Mouse (Mus musculus) neural tube, embryonic 13.5 days (tissue): Measurements from ENCODE around the gene Lin54. TPM values are rescaled to one million over a fixed set of nuclear protein-coding genes. Genes with fewer than 3 reads are reported as not detected.

Source experiments
- ATAC-seq: fragments of 200-750 bp; cut with Nextera tagmentation; 2 replicates; pipeline ENCODE4 v1.8.0; 2017; ENCODE audit warnings: low read depth, mild to moderate bottlenecking, moderate TSS enrichment, moderate library complexity
- H3K27ac ChIP-seq: fragments of 300-500 bp; sonication (generic); replicated peaks from 2 replicates; pipeline ENCODE4 v1.5.1; 2015; ENCODE audit warnings: moderate library complexity, mild to moderate bottlenecking, inconsistent platforms
- H3K27me3 ChIP-seq: fragments of 300-500 bp; sonication (generic); 2 replicates; pipeline ENCODE4 v1.6.1; 2015; ENCODE audit warnings: mild to moderate bottlenecking, inconsistent platforms
- H3K36me3 ChIP-seq: fragments of 300-500 bp; sonication (generic); 2 replicates; pipeline ENCODE4 v1.6.1; 2015; ENCODE audit warnings: mild to moderate bottlenecking, inconsistent platforms
- H3K4me1 ChIP-seq: fragments of 300-500 bp; sonication (generic); replicated peaks from 2 replicates; pipeline ENCODE4 v1.6.1; 2015; ENCODE audit warnings: inconsistent platforms
- H3K4me2 ChIP-seq: fragments of 300-500 bp; sonication (generic); 2 replicates; pipeline ENCODE4 v1.6.1; 2015; ENCODE audit warnings: inconsistent platforms, mild to moderate bottlenecking, moderate library complexity
- H3K4me3 ChIP-seq: fragments of 300-500 bp; sonication (generic); 2 replicates; pipeline ENCODE4 v1.5.1; 2015; ENCODE audit warnings: mild to moderate bottlenecking, inconsistent platforms
- H3K9ac ChIP-seq: fragments of 300-500 bp; sonication (generic); 2 replicates; pipeline ENCODE4 v1.6.1; 2015; ENCODE audit warnings: moderate library complexity, mild to moderate bottlenecking, inconsistent platforms
- H3K9me3 ChIP-seq: fragments of 300-500 bp; sonication (generic); 2 replicates; pipeline ENCODE4 v1.6.1; 2016; ENCODE audit warnings: inconsistent platforms
- WGBS: fragments of 180-500 bp; shearing (Covaris S2); methylation state at CpG from one replicate; pipeline ENCODE4 v1.1.7; 2015; 5-methylcytosine and 5-hydroxymethylcytosine counted together
- polyA plus RNA-seq: library from polyadenylated mRNA; unstranded; fragments of >200 nt; fragmentation: Nextera tagmentation; extraction: Ambion mirVana; gene quantifications from 2 replicates; pipeline ENCODE4 v1.2.1, GENCODE M21; 2015

Gene Lin54
- 6.7 and 8.4 TPM in 2 replicates for polyA plus RNA-seq

DNA sequence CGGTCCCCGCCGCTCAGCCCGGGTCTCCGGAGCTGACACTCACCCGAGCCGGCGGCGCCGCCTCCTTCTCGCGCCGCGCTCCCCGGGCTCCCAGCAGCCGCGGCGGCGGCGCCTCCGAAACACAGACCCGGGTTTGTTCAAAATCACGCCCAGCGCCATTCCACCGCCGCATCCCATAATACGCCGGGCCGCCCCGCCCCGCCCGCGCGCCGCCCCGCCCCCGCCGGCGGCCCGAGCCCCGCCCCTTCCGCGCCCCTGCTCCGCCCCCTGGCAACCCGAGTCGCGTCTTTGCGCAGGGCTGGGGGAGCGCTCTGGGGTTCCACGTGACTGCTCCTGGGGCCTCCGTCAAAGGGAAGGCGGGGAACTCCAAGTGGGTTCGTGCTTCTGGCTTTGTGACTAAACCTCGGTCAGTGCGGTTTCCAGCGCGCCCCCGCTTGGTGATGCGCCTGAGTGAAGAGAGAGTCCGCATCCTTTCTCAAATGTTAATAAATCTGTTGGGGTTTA is at the start of gene Lin54:
Gene Lin54, minus strand, starts transcription at position 182 of the 504 bp plus-strand sequence.
- H3K4me2 ChIP-seq, result peak within 1 kb of the TSS; percentile 99
- H3K4me1 ChIP-seq, result peaks cover 23% of the 10 kb centered on the region
- H3K9ac ChIP-seq, result peak within 1 kb of the TSS; percentile 74
- peak within 1 kb of the TSS; percentile 76 for H3K27ac ChIP-seq
- under 1% methylated on average over 54 of the region's 60 CpGs for WGBS
- H3K36me3 ChIP-seq, result no peaks in the 10 kb centered on the region
- H3K27me3 ChIP-seq, result no peaks in the 10 kb centered on the region
- H3K9me3 ChIP-seq, result no peaks in the 10 kb centered on the region
- ATAC-seq, result peak; percentile 89
- peak within 1 kb of the TSS; percentile 87 for H3K4me3 ChIP-seq

DNA sequence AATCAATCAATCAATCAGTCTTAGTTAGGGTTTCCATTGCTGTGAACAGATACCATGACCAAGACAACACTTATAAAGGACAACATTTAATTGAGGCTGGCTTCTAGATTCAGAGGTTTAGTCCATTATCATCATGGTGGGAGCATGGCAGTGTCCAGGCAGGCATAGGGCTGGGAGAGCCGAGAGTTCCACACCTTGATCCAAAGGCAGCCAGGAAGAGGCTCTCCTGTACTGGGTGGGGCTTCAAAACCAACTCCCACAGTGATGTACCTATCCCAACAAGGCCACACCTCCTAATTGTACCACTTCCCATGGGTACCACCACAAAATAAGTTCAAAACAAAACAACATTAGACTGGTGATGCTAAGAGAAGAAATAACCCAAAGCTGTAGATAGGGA is 49.7 kb upstream of the Lin54 start:
- 88% methylated on average over 1 of the region's 1 CpGs for WGBS
- ATAC-seq, result no peak

DNA sequence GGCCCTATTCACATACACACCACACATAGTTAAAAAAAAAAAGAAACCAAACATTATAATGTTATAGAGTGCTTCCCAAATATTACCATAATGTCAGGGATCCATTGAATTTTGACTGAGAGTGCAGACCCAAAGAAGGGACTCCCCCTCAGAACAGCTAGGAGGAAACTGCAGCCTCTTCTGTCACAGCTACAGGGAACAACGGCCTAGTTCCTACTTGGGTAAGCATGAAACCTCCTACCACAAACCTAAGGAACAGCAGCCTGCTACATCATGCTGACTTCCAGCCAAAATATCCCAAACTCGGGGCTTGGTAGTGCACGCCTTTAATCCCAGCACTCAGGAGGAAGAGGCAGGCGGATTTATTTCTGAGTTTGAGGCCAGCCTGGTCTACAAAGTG is 48.9 kb upstream of the Lin54 start:
- no peak for ATAC-seq
- Histone ChIP-seq H3K4me1 (no peaks in the 10 kb centered on the region), H3K4me2 (no peak overlapping the region), H3K9ac (no peak overlapping the region), H3K27ac (no peak overlapping the region), H3K27me3 (no peaks in the 10 kb centered on the region), H3K36me3 (peaks cover 57% of the 10 kb centered on the region), H3K9me3 (no peaks in the 10 kb centered on the region), H3K4me3 (no peak overlapping the region)
- 93% methylated on average over 4 of the region's 4 CpGs for WGBS

More for the DNA sequence above, 49.7 kb upstream of the Lin54 start:
- Histone ChIP-seq H3K4me1 (no peaks in the 10 kb centered on the region), H3K27ac (no peak overlapping the region), H3K27me3 (no peaks in the 10 kb centered on the region), H3K9ac (no peak overlapping the region), H3K9me3 (no peaks in the 10 kb centered on the region), H3K4me3 (no peak overlapping the region), H3K4me2 (no peak overlapping the region), H3K36me3 (peaks cover 49% of the 10 kb centered on the region)

DNA sequence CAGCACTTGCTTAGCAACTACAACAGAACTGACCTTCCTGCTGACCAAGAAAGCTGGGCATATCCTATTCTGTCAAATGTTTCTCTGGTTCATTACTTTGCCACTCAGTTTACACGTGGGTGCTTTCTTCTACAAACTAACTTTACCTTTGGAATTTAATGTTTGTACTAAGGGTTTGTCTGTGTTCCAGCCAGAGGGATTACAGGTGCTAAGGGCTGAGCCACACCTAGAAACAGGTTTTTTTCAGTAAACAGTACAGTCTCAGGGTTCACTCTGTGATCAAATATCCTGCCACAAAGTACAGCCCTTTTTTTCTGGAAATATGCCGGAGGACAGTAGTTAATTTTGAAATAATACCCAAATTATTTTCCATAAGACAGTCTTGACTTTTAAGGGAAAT is 47.8 kb upstream of the Lin54 start:
- Histone ChIP-seq H3K4me1 (no peaks in the 10 kb centered on the region), H3K4me3 (no peak overlapping the region), H3K27me3 (no peaks in the 10 kb centered on the region), H3K9ac (no peak overlapping the region), H3K4me2 (no peak overlapping the region), H3K9me3 (no peaks in the 10 kb centered on the region), H3K36me3 (peaks cover 68% of the 10 kb centered on the region), H3K27ac (no peak overlapping the region)
- 91% methylated on average over 2 of the region's 2 CpGs for WGBS
- no peak for ATAC-seq

DNA sequence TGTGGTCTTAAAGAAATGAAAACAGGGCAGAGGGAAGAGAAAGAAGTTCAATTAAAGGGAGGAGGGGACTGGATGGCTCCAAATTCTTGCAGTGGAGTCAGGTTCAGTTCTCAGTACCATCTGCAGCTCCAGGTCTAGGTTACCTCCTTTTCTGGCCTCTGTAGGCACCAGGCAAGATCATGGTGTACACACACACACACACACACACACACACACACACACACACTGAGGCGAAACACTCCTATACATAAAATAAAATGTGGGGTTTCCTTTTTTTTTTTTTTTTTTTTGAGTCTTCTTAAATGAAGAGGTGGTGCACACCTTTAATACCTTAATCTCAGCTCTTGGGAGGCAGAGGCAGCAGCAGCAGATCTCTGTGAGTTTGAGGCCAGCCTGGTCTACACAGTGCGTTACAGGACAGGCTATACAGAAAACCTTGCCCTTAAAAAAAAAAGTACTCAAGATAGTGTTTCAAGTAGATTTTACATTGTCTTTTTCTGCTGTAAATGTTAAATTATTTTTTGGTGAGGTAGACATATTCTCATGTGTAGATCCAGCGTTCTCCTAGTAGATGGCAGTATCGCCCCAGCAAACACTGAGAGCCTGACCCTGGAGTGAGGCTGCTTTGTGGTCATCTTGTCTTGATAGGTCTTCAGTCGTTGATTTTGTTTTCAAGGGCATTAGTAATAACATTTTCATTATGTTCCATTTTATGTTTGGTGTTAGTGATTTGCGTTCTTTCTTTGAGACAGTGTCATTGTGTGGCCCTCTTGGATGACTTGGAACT is 46.0 kb upstream of the Lin54 start:
- Histone ChIP-seq H3K27me3 (no peaks in the 10 kb centered on the region), H3K4me1 (no peaks in the 10 kb centered on the region), H3K27ac (no peak overlapping the region), H3K9me3 (no peaks in the 10 kb centered on the region), H3K4me3 (no peak overlapping the region), H3K4me2 (no peak overlapping the region), H3K36me3 (peaks cover 86% of the 10 kb centered on the region), H3K9ac (no peak overlapping the region)
- ATAC-seq, result no peak
- WGBS, result 94% methylated on average over 6 of the region's 6 CpGs

DNA sequence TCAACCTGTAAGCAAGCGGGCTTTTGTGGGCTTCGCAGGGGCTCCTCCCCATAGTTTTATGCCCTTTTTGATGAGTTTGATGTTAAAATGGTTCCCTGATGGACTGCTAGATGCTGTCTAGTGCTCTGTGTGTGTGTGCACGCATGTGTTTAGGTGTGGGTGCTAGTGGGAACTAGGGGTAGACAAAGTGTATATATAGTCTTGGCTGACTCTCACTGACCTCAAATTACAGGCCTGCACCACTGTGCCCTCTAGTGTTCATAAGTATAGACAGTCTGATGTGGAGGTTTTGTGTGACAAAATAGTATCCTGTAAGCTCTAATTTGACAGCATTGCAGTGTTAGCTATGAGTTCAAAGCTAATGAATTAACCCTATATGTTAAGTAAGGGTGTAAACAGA is 36.2 kb upstream of the Lin54 start:
- WGBS, result 94% methylated on average over 3 of the region's 3 CpGs
- no peaks in the 10 kb centered on the region for H3K9me3 ChIP-seq
- H3K27ac ChIP-seq, result no peak overlapping the region
- H3K36me3 ChIP-seq, result peaks cover 71% of the 10 kb centered on the region
- no peaks in the 10 kb centered on the region for H3K4me1 ChIP-seq
- no peak overlapping the region for H3K4me2 ChIP-seq
- H3K4me3 ChIP-seq, result no peak overlapping the region
- no peaks in the 10 kb centered on the region for H3K27me3 ChIP-seq
- no peak overlapping the region for H3K9ac ChIP-seq
- no peak for ATAC-seq

DNA sequence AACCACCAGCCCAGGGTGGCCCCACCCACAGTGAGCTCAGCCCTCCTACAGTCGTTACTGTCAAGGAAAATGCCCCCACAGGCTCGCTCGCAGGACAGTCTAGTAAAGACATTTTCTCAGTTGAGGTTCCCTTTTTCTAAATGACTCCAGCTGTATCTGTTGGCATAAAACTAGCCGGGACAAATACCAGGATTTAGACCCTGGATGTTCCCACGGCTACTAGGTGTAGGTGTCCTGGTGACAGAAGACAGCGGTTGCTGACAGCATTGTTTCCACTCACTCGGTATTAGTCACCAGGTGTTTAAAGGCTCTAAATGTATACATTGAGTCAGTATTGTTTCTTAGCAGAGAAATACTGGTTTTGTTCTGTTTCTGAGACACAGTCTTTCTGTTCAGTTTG is 35.4 kb upstream of the Lin54 start:
- Histone ChIP-seq H3K4me1 (no peaks in the 10 kb centered on the region), H3K9me3 (no peaks in the 10 kb centered on the region), H3K27ac (no peak overlapping the region), H3K36me3 (peaks cover 72% of the 10 kb centered on the region), H3K9ac (no peak overlapping the region), H3K4me2 (no peak overlapping the region), H3K27me3 (no peaks in the 10 kb centered on the region), H3K4me3 (no peak overlapping the region)
- ATAC-seq, result no peak
- 74% methylated on average over 7 of the region's 7 CpGs for whole genome bisulfite sequencing

DNA sequence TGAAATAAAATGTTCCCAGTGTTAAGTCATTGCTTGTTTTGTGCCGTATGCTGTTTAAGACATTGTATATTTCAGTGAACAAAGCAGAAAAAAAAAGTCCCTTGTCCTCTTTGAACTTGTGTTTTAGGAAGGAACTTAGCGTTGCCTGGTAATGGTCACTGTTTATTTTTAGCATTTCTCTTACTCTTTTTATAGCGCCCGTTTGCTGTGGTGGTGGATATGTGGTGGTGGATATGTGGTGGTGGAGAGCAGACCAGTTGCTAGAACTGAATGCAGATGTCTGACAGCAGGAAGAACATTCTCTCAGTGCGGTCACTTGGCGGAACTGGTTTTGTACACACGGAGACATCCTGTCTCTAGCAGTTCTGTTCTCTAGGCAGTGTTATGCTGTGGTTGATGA is 25.7 kb upstream of the Lin54 start:
- Histone ChIP-seq H3K9ac (no peak overlapping the region), H3K27ac (no peak overlapping the region), H3K36me3 (peaks cover 39% of the 10 kb centered on the region), H3K27me3 (no peaks in the 10 kb centered on the region), H3K9me3 (no peaks in the 10 kb centered on the region), H3K4me3 (no peak overlapping the region), H3K4me2 (no peak overlapping the region), H3K4me1 (no peaks in the 10 kb centered on the region)
- no peak for ATAC-seq
- 86% methylated on average over 7 of the region's 7 CpGs for WGBS

DNA sequence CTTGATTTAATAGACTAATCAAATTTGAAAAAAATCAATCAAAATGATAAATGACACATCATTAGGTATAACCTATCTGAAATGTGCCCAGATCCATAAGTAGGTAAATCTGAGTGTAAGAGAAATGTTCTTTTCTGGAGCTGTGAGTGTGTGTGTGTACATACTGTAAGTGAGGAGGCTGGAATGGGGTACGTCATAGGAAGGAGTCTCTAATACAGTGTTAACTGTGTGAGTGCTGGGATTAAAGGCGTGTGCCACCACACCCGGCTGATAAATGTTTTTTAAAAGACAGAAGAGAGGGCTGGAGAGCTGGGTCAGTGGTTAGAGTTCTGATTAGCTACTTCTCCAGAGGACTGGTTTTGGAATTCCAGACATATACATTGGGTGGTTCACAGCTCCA is 25.2 kb upstream of the Lin54 start:
- no peaks in the 10 kb centered on the region for H3K27me3 ChIP-seq
- H3K27ac ChIP-seq, result no peak overlapping the region
- peaks cover under 1% of the 10 kb centered on the region; the same call in 1 of the 2 replicates for H3K4me1 ChIP-seq
- no peak overlapping the region for H3K4me2 ChIP-seq
- H3K9ac ChIP-seq, result no peak overlapping the region
- ATAC-seq, result no peak
- peaks cover 33% of the 10 kb centered on the region for H3K36me3 ChIP-seq
- WGBS, result 85% methylated on average over 3 of the region's 3 CpGs
- H3K4me3 ChIP-seq, result no peak overlapping the region
- H3K9me3 ChIP-seq, result no peaks in the 10 kb centered on the region

DNA sequence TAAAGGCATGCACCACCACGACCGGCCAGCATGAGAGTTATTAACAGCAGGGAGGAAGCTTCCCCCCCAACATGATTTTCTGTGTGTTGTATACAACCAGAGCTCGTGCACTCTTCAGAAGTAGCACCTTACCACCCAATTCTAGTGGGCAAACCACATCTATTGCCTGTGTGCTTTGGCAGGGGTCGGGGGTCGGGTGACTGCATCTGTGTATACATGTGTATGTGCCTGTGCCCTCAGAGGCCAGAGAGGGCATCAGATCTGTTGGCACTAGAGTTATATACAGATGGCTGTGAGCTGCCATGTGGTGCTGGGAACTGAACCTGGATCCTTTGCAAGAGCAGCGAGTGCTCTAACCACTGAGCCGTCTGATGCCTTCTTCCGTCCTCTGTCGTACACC is 24.5 kb upstream of the Lin54 start:
- Histone ChIP-seq H3K27me3 (no peaks in the 10 kb centered on the region), H3K9ac (no peak overlapping the region), H3K4me1 (peaks cover 7% of the 10 kb centered on the region), H3K4me2 (no peak overlapping the region), H3K36me3 (peaks cover 26% of the 10 kb centered on the region), H3K9me3 (no peaks in the 10 kb centered on the region), H3K4me3 (no peak overlapping the region), H3K27ac (no peak overlapping the region)
- no peak for ATAC-seq
- WGBS, result 96% methylated on average over 9 of the region's 9 CpGs

DNA sequence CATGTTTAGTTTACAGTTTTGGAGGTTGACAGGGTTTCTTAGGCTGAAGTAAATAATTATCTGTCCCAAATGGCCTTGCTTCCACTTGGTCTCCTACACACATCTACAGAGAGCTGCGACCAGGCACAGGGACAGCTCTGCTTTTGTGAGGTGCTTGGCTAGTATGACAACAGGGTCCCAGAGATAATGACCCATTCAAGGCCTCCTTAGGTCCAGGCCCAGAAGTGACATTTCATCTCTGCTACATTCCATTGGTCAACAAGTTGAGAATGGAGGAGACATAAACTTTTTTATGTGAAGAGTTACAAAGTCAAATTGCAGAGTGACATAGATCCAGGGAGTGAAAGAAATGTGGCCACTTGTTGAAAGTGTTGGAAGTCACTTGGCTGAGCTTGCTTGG is 22.9 kb upstream of the Lin54 start:
- Histone ChIP-seq H3K27ac (no peak overlapping the region), H3K9ac (no peak overlapping the region), H3K36me3 (peaks cover 10% of the 10 kb centered on the region), H3K4me1 (peaks cover 17% of the 10 kb centered on the region), H3K27me3 (no peaks in the 10 kb centered on the region), H3K4me3 (no peak overlapping the region), H3K4me2 (no peak overlapping the region), H3K9me3 (no peaks in the 10 kb centered on the region)
- ATAC-seq, result no peak
- 93% methylated on average over 1 of the region's 1 CpGs for WGBS

DNA sequence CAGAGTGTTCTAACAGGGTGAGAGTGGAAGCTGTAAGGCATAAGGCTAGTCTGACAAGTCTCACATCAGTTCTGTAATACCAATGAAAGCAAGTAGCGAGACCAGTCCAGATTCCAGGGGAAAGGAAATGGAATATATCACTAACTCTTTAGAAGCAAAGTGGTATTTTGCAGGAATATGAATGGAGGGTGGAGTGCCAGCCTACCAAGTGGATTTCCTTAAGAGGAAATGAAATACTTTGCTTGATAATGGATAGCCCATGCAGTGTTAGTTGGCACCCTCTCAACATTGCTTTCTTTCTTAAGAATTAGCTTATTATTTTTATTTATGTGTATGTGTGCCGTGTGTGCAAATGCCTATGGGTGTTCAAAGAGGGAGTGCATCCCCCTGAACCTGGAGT is 19.8 kb upstream of the Lin54 start:
- ATAC-seq, result no peak
- peaks cover 9% of the 10 kb centered on the region for H3K27me3 ChIP-seq
- 95% methylated on average over 2 of the region's 2 CpGs for WGBS
- H3K27ac ChIP-seq, result no peak overlapping the region
- H3K4me1 ChIP-seq, result peaks cover 21% of the 10 kb centered on the region
- no peak overlapping the region for H3K4me3 ChIP-seq
- H3K9ac ChIP-seq, result 0 out of 2 replicates have a peak overlapping the region, but pooled peaks have one; percentile 22
- peak overlapping the region; percentile 93 for H3K4me2 ChIP-seq
- no peaks in the 10 kb centered on the region for H3K9me3 ChIP-seq
- peaks cover 10% of the 10 kb centered on the region; the same call in 1 of the 2 replicates for H3K36me3 ChIP-seq
